Mouse (Mus musculus): Measurements from ENCODE around the gene Map4k1. TPM values are rescaled to one million over a fixed set of nuclear protein-coding genes. Genes with fewer than 3 reads are reported as not detected.

The Map4k1 gene
- total and polyA plus RNA-seq, 3 experiments = 9.1 to 58.0 (median 15.9) TPM

GRCm38 (mm10) chr7:28954773-28955172 is 27.1 kb upstream of the Map4k1 start:
- no peak overlapping the region for H3K4me3 ChIP-seq (ENCODE audit: low read depth, low read length)
- peaks cover 69% of the 10 kb centered on the region for H3K4me1 ChIP-seq (ENCODE audit: insufficient read depth, low read depth, low read length)
- peaks cover 72% of the 10 kb centered on the region for H3K36me3 ChIP-seq (replicated peaks)
- DNase-seq (ENCODE audit: low spot score) (no peak), ATAC-seq (ENCODE audit: extremely low read depth, insufficient number of reproducible peaks, low FRiP score, poor library complexity, severe bottlenecking) (no peak)
- TF ChIP-seq POLR2AphosphoS5 (IDR thresholded peaks at IDR 0.05; ENCODE audit: insufficient replicate concordance, low read depth, low read length) (no peak), GATA1 (IDR thresholded peaks at IDR 0.05; ENCODE audit: borderline replicate concordance, low read length) (no peak), GATA2 (IDR thresholded peaks at IDR 0.05; ENCODE audit: borderline replicate concordance, low read depth, low read length) (no peak), CTCF (IDR thresholded peaks at IDR 0.05; ENCODE audit: low read depth, low read length) (no peak), TAL1 (conservative IDR thresholded peaks at IDR 0.05; ENCODE audit: low read depth, low read length) (no peak)
- no peaks in the 10 kb centered on the region for H3K27me3 ChIP-seq (ENCODE audit: insufficient read depth, low read length)
- no peaks in the 10 kb centered on the region for H3K9me3 ChIP-seq (replicated peaks)

GRCm38 (mm10) chr7:28955295-28955897 is 26.5 kb upstream of the Map4k1 start:
- TF ChIP-seq TAL1 (conservative IDR thresholded peaks at IDR 0.05; ENCODE audit: low read depth, low read length) (no peak), CTCF (IDR thresholded peaks at IDR 0.05; ENCODE audit: low read depth, low read length) (no peak), GATA1 (IDR thresholded peaks at IDR 0.05; ENCODE audit: borderline replicate concordance, low read length) (no peak), GATA2 (IDR thresholded peaks at IDR 0.05; ENCODE audit: borderline replicate concordance, low read depth, low read length) (no peak), POLR2AphosphoS5 (IDR thresholded peaks at IDR 0.05; ENCODE audit: insufficient replicate concordance, low read depth, low read length) (no peak)
- DNase-seq (ENCODE audit: low spot score) (no peak), ATAC-seq (ENCODE audit: extremely low read depth, insufficient number of reproducible peaks, low FRiP score, poor library complexity, severe bottlenecking) (no peak)
- Histone ChIP-seq H3K4me1 (ENCODE audit: insufficient read depth, low read depth, low read length) (peaks cover 73% of the 10 kb centered on the region), H3K27me3 (ENCODE audit: insufficient read depth, low read length) (no peaks in the 10 kb centered on the region), H3K9me3 (replicated peaks) (no peaks in the 10 kb centered on the region), H3K36me3 (replicated peaks) (peaks cover 70% of the 10 kb centered on the region), H3K4me3 (ENCODE audit: low read depth, low read length) (no peak overlapping the region)

DNA sequence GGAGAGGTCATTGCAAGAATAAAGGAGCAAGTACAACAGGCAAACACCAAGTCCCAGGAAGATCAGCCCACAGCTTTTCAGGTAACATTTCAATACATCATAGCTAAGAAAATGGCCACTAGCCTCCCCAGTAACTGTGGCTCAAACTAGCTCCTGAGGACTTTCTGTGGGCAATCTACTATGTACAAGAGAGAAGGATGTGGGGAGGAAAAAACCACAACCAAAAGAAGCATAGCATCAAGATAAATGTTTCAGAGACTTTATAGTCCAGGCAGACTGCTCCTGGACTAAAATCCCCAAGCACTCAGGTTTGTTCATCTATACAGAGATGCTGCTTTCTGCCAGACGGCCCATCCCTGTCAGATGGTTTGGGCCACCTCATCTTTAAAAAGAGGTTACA is 25.6 kb upstream of the Map4k1 start:
- no peaks in the 10 kb centered on the region for H3K9me3 ChIP-seq (replicated peaks)
- DNase-seq (ENCODE audit: low spot score) = no peak

GRCm38 (mm10) chr7:28957286-28957685 is 24.6 kb upstream of the Map4k1 start:
- no peaks in the 10 kb centered on the region for H3K27me3 ChIP-seq (ENCODE audit: insufficient read depth, low read length)
- no peak for TF ChIP-seq POLR2AphosphoS5 (IDR thresholded peaks at IDR 0.05; ENCODE audit: insufficient replicate concordance, low read depth, low read length)
- TF ChIP-seq CTCF (IDR thresholded peaks at IDR 0.05; ENCODE audit: low read depth, low read length) = no peak
- TF ChIP-seq GATA1 (IDR thresholded peaks at IDR 0.05; ENCODE audit: borderline replicate concordance, low read length) = no peak
- no peak for TF ChIP-seq GATA2 (IDR thresholded peaks at IDR 0.05; ENCODE audit: borderline replicate concordance, low read depth, low read length)
- no peak for TF ChIP-seq TAL1 (conservative IDR thresholded peaks at IDR 0.05; ENCODE audit: low read depth, low read length)
- H3K9me3 ChIP-seq (replicated peaks) = no peaks in the 10 kb centered on the region
- H3K36me3 ChIP-seq (replicated peaks) = peaks cover 53% of the 10 kb centered on the region
- no peak for DNase-seq (ENCODE audit: low spot score)
- ATAC-seq (ENCODE audit: extremely low read depth, insufficient number of reproducible peaks, low FRiP score, poor library complexity, severe bottlenecking) = no peak
- H3K4me3 ChIP-seq (ENCODE audit: low read depth, low read length) = no peak overlapping the region
- peaks cover 74% of the 10 kb centered on the region for H3K4me1 ChIP-seq (ENCODE audit: insufficient read depth, low read depth, low read length)

More for the DNA sequence above, 25.6 kb upstream of the Map4k1 start:
- no peak overlapping the region for H3K4me3 ChIP-seq (ENCODE audit: low read depth, low read length)
- H3K4me1 ChIP-seq (ENCODE audit: insufficient read depth, low read depth, low read length) = peaks cover 77% of the 10 kb centered on the region
- TF ChIP-seq CTCF (IDR thresholded peaks at IDR 0.05; ENCODE audit: low read depth, low read length) (no peak), GATA2 (IDR thresholded peaks at IDR 0.05; ENCODE audit: borderline replicate concordance, low read depth, low read length) (no peak), GATA1 (IDR thresholded peaks at IDR 0.05; ENCODE audit: borderline replicate concordance, low read length) (no peak), POLR2AphosphoS5 (IDR thresholded peaks at IDR 0.05; ENCODE audit: insufficient replicate concordance, low read depth, low read length) (no peak), TAL1 (conservative IDR thresholded peaks at IDR 0.05; ENCODE audit: low read depth, low read length) (no peak)
- no peaks in the 10 kb centered on the region for H3K27me3 ChIP-seq (ENCODE audit: insufficient read depth, low read length)
- peaks cover 63% of the 10 kb centered on the region for H3K36me3 ChIP-seq (replicated peaks)
- no peak for ATAC-seq (ENCODE audit: extremely low read depth, insufficient number of reproducible peaks, low FRiP score, poor library complexity, severe bottlenecking)

- no peaks in the 10 kb centered on the region for H3K27me3 ChIP-seq (ENCODE audit: insufficient read depth, low read length)
- H3K9me3 ChIP-seq (replicated peaks) = no peaks in the 10 kb centered on the region
- ATAC-seq (ENCODE audit: extremely low read depth, insufficient number of reproducible peaks, low FRiP score, poor library complexity, severe bottlenecking) = no peak
- no peak for DNase-seq (ENCODE audit: low spot score)
- no peak for TF ChIP-seq POLR2AphosphoS5 (IDR thresholded peaks at IDR 0.05; ENCODE audit: insufficient replicate concordance, low read depth, low read length)
- no peak for TF ChIP-seq GATA2 (IDR thresholded peaks at IDR 0.05; ENCODE audit: borderline replicate concordance, low read depth, low read length)
- no peak for TF ChIP-seq CTCF (IDR thresholded peaks at IDR 0.05; ENCODE audit: low read depth, low read length)
- TF ChIP-seq GATA1 (IDR thresholded peaks at IDR 0.05; ENCODE audit: borderline replicate concordance, low read length) = no peak
- TF ChIP-seq TAL1 (conservative IDR thresholded peaks at IDR 0.05; ENCODE audit: low read depth, low read length) = no peak
- no peak overlapping the region for H3K4me3 ChIP-seq (ENCODE audit: low read depth, low read length)
- H3K4me1 ChIP-seq (ENCODE audit: insufficient read depth, low read depth, low read length) = peaks cover 78% of the 10 kb centered on the region
- peaks cover 49% of the 10 kb centered on the region for H3K36me3 ChIP-seq (replicated peaks)
Measured at GRCm38 (mm10) chr7:28957997-28958725, 23.7 kb upstream of the Map4k1 start.

DNA sequence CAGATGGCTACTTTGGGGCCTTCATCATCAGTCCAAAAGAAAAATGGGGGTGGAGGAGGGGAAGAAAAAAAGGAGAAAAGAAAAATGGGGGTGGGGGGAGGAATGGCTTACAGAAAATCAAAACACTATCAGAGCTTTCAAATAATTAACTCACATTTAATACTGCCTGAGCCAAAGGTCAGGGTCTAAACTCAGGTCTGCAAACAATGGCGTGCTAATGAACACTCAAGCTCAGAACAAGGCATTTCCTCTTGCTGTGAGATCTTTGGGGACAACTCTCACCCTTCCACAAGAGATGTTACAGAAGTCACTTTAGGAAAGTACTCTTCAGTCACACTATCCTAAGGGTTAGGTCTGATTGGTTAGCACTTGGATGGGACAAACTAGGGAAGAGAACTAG is 23.1 kb upstream of the Map4k1 start:
- TF ChIP-seq GATA2 (IDR thresholded peaks at IDR 0.05; ENCODE audit: borderline replicate concordance, low read depth, low read length) (no peak), GATA1 (IDR thresholded peaks at IDR 0.05; ENCODE audit: borderline replicate concordance, low read length) (no peak), TAL1 (conservative IDR thresholded peaks at IDR 0.05; ENCODE audit: low read depth, low read length) (no peak), POLR2AphosphoS5 (IDR thresholded peaks at IDR 0.05; ENCODE audit: insufficient replicate concordance, low read depth, low read length) (no peak), CTCF (IDR thresholded peaks at IDR 0.05; ENCODE audit: low read depth, low read length) (no peak)
- DNase-seq (ENCODE audit: low spot score) (no peak), ATAC-seq (ENCODE audit: extremely low read depth, insufficient number of reproducible peaks, low FRiP score, poor library complexity, severe bottlenecking) (no peak)
- Histone ChIP-seq H3K36me3 (replicated peaks) (peaks cover 45% of the 10 kb centered on the region), H3K9me3 (replicated peaks) (no peaks in the 10 kb centered on the region), H3K27me3 (ENCODE audit: insufficient read depth, low read length) (no peaks in the 10 kb centered on the region), H3K4me3 (ENCODE audit: low read depth, low read length) (no peak overlapping the region), H3K4me1 (ENCODE audit: insufficient read depth, low read depth, low read length) (peaks cover 79% of the 10 kb centered on the region)

Data from G1E (cell line).